Mouse (Mus musculus) stomach, embryonic 14.5 days (tissue): ENCODE measurements at regions not wholly inside any gene's neighbourhood (a gene's known extent, or its start where the extent isn't known, plus 50 kb on each side); places are given as distances from the start of the nearest gene placed in this dataset.
"Not testable (repeated sequence)": the region's sequence is repeated elsewhere in the genome, so short reads cannot be mapped to it uniquely, and the experiment has no call there.

Experiments
- ATAC-seq: fragments of 200-750 bp; cut with Nextera tagmentation; 2 replicates; pipeline ENCODE4 v1.8.0; 2017; ENCODE audit warnings: low read depth, moderate TSS enrichment; ENCODE audit not compliant: insufficient number of reproducible peaks, insufficient read depth, low FRiP score
- H3K27ac ChIP-seq: fragments of 300-500 bp; sonication (generic); 2 replicates; pipeline ENCODE4 v1.5.1; 2014; ENCODE audit warnings: mild to moderate bottlenecking, low read length, moderate library complexity, mixed read lengths
- H3K27me3 ChIP-seq: fragments of 300-500 bp; sonication (generic); 2 replicates; pipeline ENCODE4 v1.6.1; 2014; ENCODE audit warnings: low read length, control low read depth, mixed read lengths; ENCODE audit not compliant: control insufficient read depth, insufficient read depth
- H3K36me3 ChIP-seq: fragments of 300-500 bp; sonication (generic); 2 replicates; pipeline ENCODE4 v1.6.1; 2014; ENCODE audit warnings: mild to moderate bottlenecking, control low read depth, low read length, moderate library complexity, mixed read lengths; ENCODE audit not compliant: control insufficient read depth, insufficient read depth
- H3K4me1 ChIP-seq: fragments of 300-500 bp; sonication (generic); 2 replicates; pipeline ENCODE4 v1.6.1; 2014; ENCODE audit warnings: low read length, control low read depth, mixed read lengths; ENCODE audit not compliant: control insufficient read depth, insufficient read depth
- H3K4me2 ChIP-seq: fragments of 300-500 bp; sonication (generic); replicated peaks from 2 replicates; pipeline ENCODE4 v1.6.1; 2014; ENCODE audit warnings: low read depth, low read length, control low read depth
- H3K4me3 ChIP-seq: fragments of 300-500 bp; sonication (generic); 2 replicates; pipeline ENCODE4 v1.5.1; 2014; ENCODE audit warnings: low read depth, low read length, control low read depth
- H3K9ac ChIP-seq: fragments of 300-500 bp; sonication (generic); replicated peaks from 2 replicates; pipeline ENCODE4 v1.6.1; 2014; ENCODE audit warnings: low read depth, mild to moderate bottlenecking, control low read depth, low read length, moderate library complexity, mixed read lengths
- H3K9me3 ChIP-seq: fragments of 300-500 bp; sonication (generic); 2 replicates; pipeline ENCODE4 v1.6.1; 2016; ENCODE audit warnings: low read depth, low read length, control low read depth; ENCODE audit not compliant: control insufficient read depth
- WGBS: fragments of 180-500 bp; shearing (Covaris S2); extraction: QIAGEN DNeasy Blood & Tissue Kit; methylation state at CpG from one replicate; pipeline ENCODE4 v1.1.7; 2014; 5-methylcytosine and 5-hydroxymethylcytosine counted together

DNA sequence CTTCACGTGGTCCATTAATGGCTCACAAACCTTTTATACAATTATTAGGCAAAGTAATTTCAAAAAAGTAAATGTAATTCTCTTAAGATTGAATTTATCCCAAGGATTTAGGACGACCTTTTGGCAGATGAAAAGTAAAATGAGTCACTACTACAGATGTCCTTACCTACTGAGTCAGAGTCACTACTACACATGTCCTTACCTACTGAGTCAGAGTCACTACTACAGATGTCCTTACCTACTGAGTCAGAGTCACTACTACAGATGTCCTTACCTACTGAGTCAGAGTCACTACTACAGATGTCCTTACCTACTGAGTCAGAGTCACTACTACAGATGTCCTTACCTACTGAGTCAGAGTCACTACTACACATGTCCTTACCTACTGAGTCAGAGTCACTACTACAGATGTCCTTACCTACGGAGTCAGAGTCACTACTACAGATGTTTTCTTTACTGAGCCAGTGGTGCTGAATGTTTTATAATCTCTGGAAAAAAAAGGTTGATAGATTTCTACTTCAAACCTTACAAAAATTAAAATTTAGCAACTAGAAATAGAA, 169.4 kb upstream of the Akr1e1 start:
- not testable (repeated sequence) for H3K9ac ChIP-seq
- 75% methylated on average over 3 of the region's 3 CpGs for WGBS

DNA sequence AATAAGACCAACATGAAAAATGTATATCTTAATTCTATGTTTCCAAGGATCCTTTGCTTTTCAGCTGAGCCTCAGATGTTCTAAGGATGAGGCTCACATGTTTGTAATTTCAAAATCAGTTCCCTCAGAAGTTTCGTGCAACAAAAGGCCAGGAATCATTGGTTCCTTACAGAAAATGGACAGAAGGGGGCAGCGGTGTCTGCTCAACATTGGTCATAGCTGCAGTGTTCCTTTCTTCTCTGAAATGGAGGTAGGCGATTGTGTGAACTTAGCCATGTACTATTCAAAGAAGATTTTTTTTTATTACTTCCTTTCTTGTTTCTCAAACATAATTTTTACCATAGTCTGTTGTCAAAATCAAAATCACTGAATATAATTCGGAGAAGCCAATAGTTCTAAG, 167.9 kb upstream of the Akr1e1 start:
- H3K9ac ChIP-seq = no peak overlapping the region
- H3K4me2 ChIP-seq = no peak overlapping the region
- H3K27me3 ChIP-seq = no peaks in the 10 kb centered on the region
- H3K9me3 ChIP-seq = no peaks in the 10 kb centered on the region
- no peaks in the 10 kb centered on the region for H3K36me3 ChIP-seq
- H3K4me3 ChIP-seq = no peak overlapping the region
- ATAC-seq = no peak
- no peak overlapping the region for H3K27ac ChIP-seq
- no peaks in the 10 kb centered on the region for H3K4me1 ChIP-seq
- 37% methylated on average over 4 of the region's 4 CpGs for WGBS

More for the DNA sequence above, 169.4 kb upstream of the Akr1e1 start:
- not testable (repeated sequence) for ATAC-seq, H3K36me3 ChIP-seq, H3K4me2 ChIP-seq, H3K27me3 ChIP-seq, H3K4me3 ChIP-seq, H3K9me3 ChIP-seq, H3K27ac ChIP-seq, H3K4me1 ChIP-seq

DNA sequence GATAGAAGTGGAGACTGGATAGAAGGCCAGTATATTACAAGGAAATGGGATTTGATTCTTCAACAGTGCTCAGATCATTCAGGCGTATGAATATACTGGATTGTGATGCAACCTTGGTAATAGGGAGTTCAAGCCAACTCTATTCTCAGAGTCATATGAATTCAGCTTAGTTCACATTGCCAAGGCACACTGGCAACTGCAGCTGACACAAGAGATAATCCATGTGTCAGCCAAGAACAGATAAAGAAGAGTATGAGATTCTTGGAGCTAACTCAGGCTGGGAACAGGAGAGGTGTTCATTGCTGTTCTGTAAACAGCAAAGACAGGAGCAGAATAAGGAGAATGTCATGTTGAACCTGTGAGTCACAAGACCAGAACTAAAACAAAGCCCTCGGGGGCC, 163.3 kb upstream of the Akr1e1 start:
- Histone ChIP-seq H3K4me3 (no peak overlapping the region), H3K36me3 (no peaks in the 10 kb centered on the region), H3K27me3 (no peaks in the 10 kb centered on the region), H3K4me2 (no peak overlapping the region), H3K9me3 (no peaks in the 10 kb centered on the region), H3K4me1 (0 out of 2 replicates have a peak, but pooled peaks cover 7% of the 10 kb centered on the region), H3K9ac (no peak overlapping the region), H3K27ac (peak overlapping the region; percentile 6; the same call in 1 of the 2 replicates)
- 85% methylated on average over 2 of the region's 2 CpGs for WGBS
- no peak for ATAC-seq

DNA sequence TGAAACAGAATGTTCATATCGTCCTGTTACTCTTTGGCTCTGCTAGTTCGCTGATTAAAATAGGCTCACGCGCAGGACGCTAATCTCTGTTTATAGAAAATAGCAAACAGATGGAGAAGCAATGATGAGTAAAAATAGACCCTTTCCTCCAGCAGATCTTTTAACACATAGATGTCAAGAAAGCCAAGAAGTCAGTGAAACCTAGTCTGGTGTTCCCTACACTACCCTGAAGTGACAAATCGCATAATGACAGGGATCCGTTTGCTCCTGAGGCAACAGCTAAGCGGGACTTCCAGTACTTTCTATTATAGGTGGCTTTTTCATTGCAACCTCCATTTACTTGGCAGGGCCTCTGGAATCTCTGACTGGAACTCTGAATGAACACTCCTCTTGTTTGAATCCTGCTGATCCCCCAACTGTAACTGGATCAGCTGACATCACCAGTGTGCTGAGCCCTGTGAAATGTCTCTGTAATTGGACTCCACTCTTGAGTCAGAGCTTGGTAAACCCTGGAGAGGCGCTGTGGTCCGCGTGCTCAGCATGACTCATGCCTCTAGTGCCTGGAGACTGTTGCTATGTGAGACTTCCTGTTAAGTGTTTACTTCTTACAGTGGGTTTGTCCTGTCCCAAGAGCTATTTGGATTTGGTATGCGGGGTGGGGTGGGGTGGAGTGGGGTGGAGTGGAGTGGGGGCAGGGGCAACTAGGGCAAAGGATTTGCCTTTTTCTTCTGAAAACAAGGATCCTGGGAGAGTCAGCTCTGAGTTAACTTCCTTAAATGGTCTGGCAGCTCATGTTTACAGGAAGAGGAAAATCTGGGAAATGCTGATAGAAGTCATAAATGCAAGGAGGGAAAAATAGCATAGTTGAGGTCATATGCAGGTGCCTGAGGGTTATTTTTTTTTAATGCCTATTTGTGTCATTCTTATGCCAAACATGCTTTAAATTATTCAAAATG, 162.4 kb upstream of the Akr1e1 start:
- ATAC-seq = peak; percentile 100
- Histone ChIP-seq H3K27ac (peak overlapping the region; percentile 34; the same call in 1 of the 2 replicates), H3K4me2 (peak overlapping the region; percentile 19)

DNA sequence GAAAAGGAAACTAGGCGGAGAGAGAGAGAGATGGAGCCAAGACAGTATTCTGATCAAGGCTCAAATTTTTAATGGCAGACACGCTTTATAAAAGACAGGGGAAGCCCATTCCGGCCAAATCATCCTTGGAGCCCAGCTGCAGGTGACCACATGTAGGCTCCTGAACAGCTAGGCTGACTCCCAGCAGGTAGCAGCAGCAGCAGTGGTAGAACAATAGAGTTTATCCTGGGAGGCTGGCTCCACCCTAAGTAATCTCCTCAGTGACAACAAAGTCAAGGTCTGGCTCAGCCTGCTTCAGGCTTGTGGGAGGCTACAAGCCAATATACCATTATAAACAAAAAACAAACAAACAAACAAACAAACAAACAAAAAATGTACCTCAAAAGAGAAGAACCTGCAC, 151.0 kb upstream of the Akr1e1 start:
- no peaks in the 10 kb centered on the region for H3K9me3 ChIP-seq
- no peak overlapping the region for H3K4me3 ChIP-seq
- 54% methylated on average over 3 of the region's 3 CpGs for WGBS
- no peak for ATAC-seq
- H3K9ac ChIP-seq = no peak overlapping the region
- no peaks in the 10 kb centered on the region for H3K36me3 ChIP-seq
- no peak overlapping the region for H3K4me2 ChIP-seq
- no peaks in the 10 kb centered on the region for H3K27me3 ChIP-seq
- no peak overlapping the region for H3K27ac ChIP-seq
- H3K4me1 ChIP-seq = no peaks in the 10 kb centered on the region

More for the DNA sequence above, 162.4 kb upstream of the Akr1e1 start:
- Histone ChIP-seq H3K9me3 (no peaks in the 10 kb centered on the region), H3K27me3 (no peaks in the 10 kb centered on the region), H3K36me3 (no peaks in the 10 kb centered on the region), H3K4me3 (no peak overlapping the region), H3K4me1 (0 out of 2 replicates have a peak, but pooled peaks cover 7% of the 10 kb centered on the region), H3K9ac (no peak overlapping the region)
- WGBS = 16% methylated on average over 12 of the region's 12 CpGs

DNA sequence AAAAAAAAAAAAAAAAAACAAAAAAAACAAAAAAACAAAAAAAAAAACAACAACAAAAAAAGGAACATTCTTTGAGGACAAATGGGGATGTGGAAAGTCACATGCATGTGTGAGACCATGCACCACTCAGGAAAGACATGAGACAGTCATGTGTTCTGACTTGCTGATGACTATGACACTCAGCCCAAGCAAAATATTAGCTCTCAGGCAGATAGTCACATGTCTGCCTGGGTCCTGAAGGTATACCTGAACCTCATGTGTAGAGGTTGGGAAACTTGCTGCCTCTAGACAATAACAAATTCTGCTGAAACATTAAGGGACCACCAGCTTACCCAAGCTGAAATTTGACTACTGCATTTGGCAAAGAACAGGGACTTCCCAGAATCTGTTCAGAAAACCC, 147.6 kb upstream of the Akr1e1 start:
- H3K36me3 ChIP-seq = no peaks in the 10 kb centered on the region
- H3K4me2 ChIP-seq = no peak overlapping the region
- H3K4me3 ChIP-seq = no peak overlapping the region
- no peak overlapping the region for H3K27ac ChIP-seq
- no peak overlapping the region for H3K9ac ChIP-seq
- H3K9me3 ChIP-seq = no peaks in the 10 kb centered on the region
- H3K4me1 ChIP-seq = no peaks in the 10 kb centered on the region
- H3K27me3 ChIP-seq = no peaks in the 10 kb centered on the region
- no peak for ATAC-seq

DNA sequence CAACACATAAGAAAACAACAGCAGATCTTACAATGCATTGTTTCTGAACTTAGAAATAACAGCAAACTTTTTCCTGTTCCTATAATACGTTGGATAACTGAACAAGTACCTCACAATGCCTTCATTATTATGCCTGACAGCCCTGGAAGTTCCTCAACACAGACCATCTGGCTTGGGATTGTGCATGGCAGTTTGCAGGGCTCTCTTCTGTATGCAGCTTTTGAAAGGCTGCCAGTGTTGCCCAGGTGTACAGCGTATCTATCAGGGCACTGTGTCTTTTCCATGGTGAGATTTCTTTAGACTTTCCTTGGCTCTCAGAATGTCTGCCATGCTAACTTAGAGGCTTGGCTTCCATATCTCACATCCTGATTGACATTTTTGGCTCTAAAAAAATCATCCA, 134.0 kb upstream of the Akr1e1 start:
- no peaks in the 10 kb centered on the region for H3K9me3 ChIP-seq
- H3K9ac ChIP-seq = no peak overlapping the region
- no peak for ATAC-seq
- no peak overlapping the region for H3K27ac ChIP-seq
- H3K36me3 ChIP-seq = no peaks in the 10 kb centered on the region
- no peaks in the 10 kb centered on the region for H3K27me3 ChIP-seq
- 71% methylated on average over 2 of the region's 2 CpGs for WGBS
- H3K4me1 ChIP-seq = no peaks in the 10 kb centered on the region
- H3K4me2 ChIP-seq = no peak overlapping the region
- no peak overlapping the region for H3K4me3 ChIP-seq

DNA sequence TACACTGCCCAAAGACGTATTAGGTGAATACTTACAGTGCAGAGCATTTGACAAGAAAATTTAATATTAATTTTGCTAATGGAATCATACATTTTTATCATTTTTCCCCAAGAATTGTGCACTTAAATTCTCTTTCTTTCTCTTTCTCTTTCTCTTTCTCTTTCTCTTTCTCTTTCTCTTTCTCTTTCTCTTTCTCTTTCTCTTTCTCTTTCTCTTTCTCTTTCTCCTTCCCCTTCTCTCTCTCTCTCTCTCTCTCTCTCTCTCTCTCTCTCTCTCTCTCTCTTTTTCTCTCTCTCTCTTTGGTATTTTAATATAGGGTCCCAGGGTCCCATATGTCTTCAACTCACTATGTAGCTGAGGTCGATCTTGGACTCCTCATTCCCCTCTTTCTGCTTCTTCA, 107.3 kb upstream of the Akr1e1 start:
- H3K4me2 ChIP-seq, H3K27me3 ChIP-seq, ATAC-seq, H3K27ac ChIP-seq, H3K9me3 ChIP-seq, H3K4me3 ChIP-seq, H3K9ac ChIP-seq, H3K36me3 ChIP-seq, H3K4me1 ChIP-seq: not testable (repeated sequence)
- WGBS = 73% methylated on average over 2 of the region's 2 CpGs
